Mouse (Mus musculus) embryonic facial prominence, embryonic 13.5 days (tissue): ENCODE data around the gene Parp8. TPM values are rescaled to one million over a fixed set of nuclear protein-coding genes. Genes with fewer than 3 reads are reported as not detected.
A peak's percentile ranks its signal among the peaks of the same experiment; 100 is the strongest.

Source experiments
- ATAC-seq: fragments of 200-750 bp; cut with Nextera tagmentation; 2 replicates; pipeline ENCODE4 v1.8.0; 2017; ENCODE audit warnings: low read depth; ENCODE audit not compliant: insufficient number of reproducible peaks, insufficient read depth, low FRiP score, low TSS enrichment
- H3K27ac ChIP-seq: fragments of 300-500 bp; sonication (generic); 2 replicates; pipeline ENCODE4 v1.5.1; 2015; ENCODE audit warnings: moderate library complexity, mild to moderate bottlenecking, inconsistent platforms
- H3K27me3 ChIP-seq: fragments of 300-500 bp; sonication (generic); 2 replicates; pipeline ENCODE4 v1.6.1; 2015; ENCODE audit warnings: mild to moderate bottlenecking, inconsistent platforms
- H3K36me3 ChIP-seq: fragments of 300-500 bp; sonication (generic); 2 replicates; pipeline ENCODE4 v1.6.1; 2015; ENCODE audit warnings: mild to moderate bottlenecking, inconsistent platforms
- H3K4me1 ChIP-seq: fragments of 300-500 bp; sonication (generic); 2 replicates; pipeline ENCODE4 v1.6.1; 2015; ENCODE audit warnings: inconsistent platforms
- H3K4me2 ChIP-seq: fragments of 300-500 bp; sonication (generic); 2 replicates; pipeline ENCODE4 v1.6.1; 2015; ENCODE audit warnings: moderate library complexity, mild to moderate bottlenecking, inconsistent platforms
- H3K4me3 ChIP-seq: fragments of 300-500 bp; sonication (generic); 2 replicates; pipeline ENCODE4 v1.5.1; 2015; ENCODE audit warnings: mild to moderate bottlenecking, inconsistent platforms
- H3K9ac ChIP-seq: fragments of 300-500 bp; sonication (generic); 2 replicates; pipeline ENCODE4 v1.6.1; 2015; ENCODE audit warnings: mild to moderate bottlenecking, inconsistent platforms
- H3K9me3 ChIP-seq: fragments of 300-500 bp; sonication (generic); 2 replicates; pipeline ENCODE4 v1.6.1; 2016; ENCODE audit warnings: inconsistent platforms
- WGBS: fragments of 180-500 bp; shearing (Covaris S2); methylation state at CpG from one replicate; pipeline ENCODE4 v1.1.7; 2015; ENCODE audit warnings: mixed read lengths; 5-methylcytosine and 5-hydroxymethylcytosine counted together
- polyA plus RNA-seq: library from polyadenylated mRNA; unstranded; fragments of >200 nt; fragmentation: Nextera tagmentation; extraction: Ambion mirVana; gene quantifications from 2 replicates; pipeline ENCODE4 v1.2.1, GENCODE M21; 2015

The Parp8 gene
- 19.9 and 21.2 TPM in 2 replicates for polyA plus RNA-seq

- Histone ChIP-seq H3K27ac (peak within 1 kb of the TSS; percentile 94), H3K9ac (peak within 1 kb of the TSS; percentile 94), H3K36me3 (no peaks in the 10 kb centered on the region), H3K4me3 (peak within 1 kb of the TSS; percentile 87), H3K4me1 (peaks cover 32% of the 10 kb centered on the region), H3K4me2 (peak within 1 kb of the TSS; percentile 77), H3K27me3 (no peaks in the 10 kb centered on the region), H3K9me3 (no peaks in the 10 kb centered on the region)
- under 1% methylated on average over 63 of the region's 67 CpGs for WGBS
- ATAC-seq: peak; percentile 70
Measured at GRCm38 (mm10) chr13:117025226-117026067, at the start of gene Parp8. Parp8 (minus strand) TSS chr13:117025537.

GRCm38 (mm10) chr13:117062628-117063315 lies 37.4 kb upstream of the Parp8 start:
- Histone ChIP-seq H3K4me2 (peak overlapping the region; percentile 24; the same call in 1 of the 2 replicates), H3K9ac (no peak overlapping the region), H3K27ac (peak overlapping the region; percentile 7; the same call in 1 of the 2 replicates), H3K4me3 (no peak overlapping the region), H3K4me1 (peaks cover 8% of the 10 kb centered on the region), H3K27me3 (no peaks in the 10 kb centered on the region), H3K9me3 (no peaks in the 10 kb centered on the region), H3K36me3 (no peaks in the 10 kb centered on the region)
- WGBS: 50% methylated on average over 17 of the region's 17 CpGs
- no peak for ATAC-seq

GRCm38 (mm10) chr13:117056466-117056865 lies 31.1 kb upstream of the Parp8 start:
- 32% methylated on average over 2 of the region's 2 CpGs for WGBS
- Histone ChIP-seq H3K27ac (no peak overlapping the region; the same call in 1 of the 2 replicates), H3K4me3 (no peak overlapping the region), H3K4me2 (no peak overlapping the region), H3K9me3 (no peaks in the 10 kb centered on the region), H3K9ac (no peak overlapping the region), H3K27me3 (no peaks in the 10 kb centered on the region), H3K36me3 (no peaks in the 10 kb centered on the region), H3K4me1 (peaks cover 10% of the 10 kb centered on the region)
- no peak for ATAC-seq

- WGBS: 90% methylated on average over 7 of the region's 7 CpGs
- H3K9ac ChIP-seq: no peak overlapping the region
- peaks cover 10% of the 10 kb centered on the region for H3K4me1 ChIP-seq
- H3K4me2 ChIP-seq: no peak overlapping the region
- H3K36me3 ChIP-seq: no peaks in the 10 kb centered on the region
- ATAC-seq: no peak
- H3K4me3 ChIP-seq: no peak overlapping the region
- H3K27me3 ChIP-seq: no peaks in the 10 kb centered on the region
- no peaks in the 10 kb centered on the region for H3K9me3 ChIP-seq
- no peak overlapping the region for H3K27ac ChIP-seq
Measured at GRCm38 (mm10) chr13:117054811-117055496, 29.6 kb upstream of the Parp8 start.

GRCm38 (mm10) chr13:117052748-117053147 lies 27.4 kb upstream of the Parp8 start:
- no peak for ATAC-seq
- 78% methylated on average over 3 of the region's 3 CpGs for WGBS

GRCm38 (mm10) chr13:117048541-117048971 lies 23.2 kb upstream of the Parp8 start:
- no peaks in the 10 kb centered on the region for H3K9me3 ChIP-seq
- 33% methylated on average over 5 of the region's 5 CpGs for WGBS
- no peaks in the 10 kb centered on the region for H3K36me3 ChIP-seq
- H3K27ac ChIP-seq: peak overlapping the region; percentile 13; the same call in 1 of the 2 replicates
- peak overlapping the region; percentile 20; the same call in 1 of the 2 replicates for H3K4me2 ChIP-seq
- H3K9ac ChIP-seq: no peak overlapping the region
- peaks cover 11% of the 10 kb centered on the region; the same call in 1 of the 2 replicates for H3K4me1 ChIP-seq
- ATAC-seq: no peak
- H3K27me3 ChIP-seq: no peaks in the 10 kb centered on the region
- no peak overlapping the region for H3K4me3 ChIP-seq

More at GRCm38 (mm10) chr13:117052748-117053147, 27.4 kb upstream of the Parp8 start:
- Histone ChIP-seq H3K27ac (no peak overlapping the region), H3K36me3 (no peaks in the 10 kb centered on the region), H3K9me3 (no peaks in the 10 kb centered on the region), H3K27me3 (no peaks in the 10 kb centered on the region), H3K9ac (no peak overlapping the region), H3K4me2 (no peak overlapping the region), H3K4me3 (no peak overlapping the region), H3K4me1 (peaks cover 21% of the 10 kb centered on the region)

- ATAC-seq: no peak
- H3K27ac ChIP-seq: no peak overlapping the region
- no peak overlapping the region for H3K4me2 ChIP-seq
- no peaks in the 10 kb centered on the region for H3K27me3 ChIP-seq
- H3K4me1 ChIP-seq: peaks cover 6% of the 10 kb centered on the region; the same call in 1 of the 2 replicates
- no peak overlapping the region for H3K9ac ChIP-seq
- H3K36me3 ChIP-seq: no peaks in the 10 kb centered on the region
- H3K9me3 ChIP-seq: no peaks in the 10 kb centered on the region
- H3K4me3 ChIP-seq: no peak overlapping the region
Measured at GRCm38 (mm10) chr13:117043567-117043966, 18.2 kb upstream of the Parp8 start.

- H3K27me3 ChIP-seq: no peaks in the 10 kb centered on the region
- ATAC-seq: no peak
- H3K27ac ChIP-seq: no peak overlapping the region
- no peak overlapping the region for H3K4me3 ChIP-seq
- no peak overlapping the region for H3K9ac ChIP-seq
- H3K4me2 ChIP-seq: no peak overlapping the region
- no peaks in the 10 kb centered on the region for H3K9me3 ChIP-seq
- no peaks in the 10 kb centered on the region for H3K36me3 ChIP-seq
- no peaks in the 10 kb centered on the region for H3K4me1 ChIP-seq
Measured at GRCm38 (mm10) chr13:117041021-117041420, 15.7 kb upstream of the Parp8 start.

GRCm38 (mm10) chr13:117036277-117036676 lies 10.9 kb upstream of the Parp8 start:
- Histone ChIP-seq H3K27me3 (no peaks in the 10 kb centered on the region), H3K36me3 (no peaks in the 10 kb centered on the region), H3K9ac (no peak overlapping the region), H3K4me1 (no peaks in the 10 kb centered on the region), H3K4me3 (no peak overlapping the region), H3K4me2 (no peak overlapping the region), H3K27ac (no peak overlapping the region), H3K9me3 (no peaks in the 10 kb centered on the region)
- ATAC-seq: no peak
- 84% methylated on average over 5 of the region's 5 CpGs for WGBS

- ATAC-seq: no peak
- 63% methylated on average over 2 of the region's 2 CpGs for WGBS
Measured at GRCm38 (mm10) chr13:117035121-117035520, 9.8 kb upstream of the Parp8 start.

GRCm38 (mm10) chr13:117034676-117035075 lies 9.3 kb upstream of the Parp8 start:
- Histone ChIP-seq H3K9ac (no peak overlapping the region), H3K4me2 (no peak overlapping the region), H3K4me3 (no peak overlapping the region), H3K4me1 (0 out of 2 replicates have a peak, but pooled peaks cover 4% of the 10 kb centered on the region), H3K9me3 (no peaks in the 10 kb centered on the region), H3K27me3 (no peaks in the 10 kb centered on the region), H3K27ac (no peak overlapping the region), H3K36me3 (no peaks in the 10 kb centered on the region)
- WGBS: 80% methylated on average over 1 of the region's 1 CpGs
- ATAC-seq: no peak

More at GRCm38 (mm10) chr13:117035121-117035520, 9.8 kb upstream of the Parp8 start:
- no peak overlapping the region for H3K4me2 ChIP-seq
- H3K4me1 ChIP-seq: 0 out of 2 replicates have a peak, but pooled peaks cover 4% of the 10 kb centered on the region
- no peaks in the 10 kb centered on the region for H3K9me3 ChIP-seq
- no peak overlapping the region for H3K27ac ChIP-seq
- no peak overlapping the region for H3K4me3 ChIP-seq
- no peaks in the 10 kb centered on the region for H3K36me3 ChIP-seq
- H3K27me3 ChIP-seq: no peaks in the 10 kb centered on the region
- no peak overlapping the region for H3K9ac ChIP-seq
